Mouse (Mus musculus) liver, postnatal 0 days (tissue): Measurements from ENCODE around the gene B4gat1.

ENCODE experiments used
- CTCF ChIP-seq: sonication (generic); IDR thresholded peaks from 2 replicates; pipeline ENCODE4 v1.5.1; 2016; ENCODE audit warnings: antibody characterized with exemption, low read depth
- EP300 ChIP-seq: IDR thresholded peaks from 2 replicates; pipeline ENCODE4 v1.6.1; 2016; ENCODE audit warnings: antibody characterized with exemption, low read depth, mild to moderate bottlenecking

GRCm38 (mm10) chr19:5085145-5085863, 46.7 kb downstream of the B4gat1 start, which contains the start of gene Tmem151a:
- TF ChIP-seq CTCF (no peak), EP300 (no peak)
